Mouse (Mus musculus) right cerebral cortex, postnatal 4 days (tissue): ENCODE data around the gene Wscd2.
A peak's percentile ranks its signal among the peaks of the same experiment; 100 is the strongest.

Experiments
- DNase-seq: peaks from one replicate; pipeline ENCODE4 v3.0.0-alpha.2; 2022

The Wscd2 gene

DNA sequence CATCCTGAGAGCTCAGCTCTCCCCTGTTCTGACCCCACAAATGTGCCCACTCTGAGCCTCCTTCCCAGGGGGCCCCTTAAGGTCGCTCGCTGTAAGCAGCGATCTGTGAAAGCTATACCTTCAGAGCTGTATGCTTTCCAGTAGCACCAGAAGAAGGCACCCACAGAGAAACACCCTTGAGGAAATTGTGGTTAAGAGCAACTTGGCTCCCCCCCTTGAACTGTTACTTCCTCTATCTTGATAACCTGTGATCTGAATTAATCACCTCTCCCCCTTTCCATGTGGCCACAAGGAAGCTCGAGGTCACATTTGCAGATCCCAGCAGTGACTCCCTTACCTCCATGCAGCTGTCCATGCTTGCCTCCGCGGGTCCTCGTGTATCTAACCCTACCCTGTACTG, 130.9 kb downstream of the Wscd2 start:
- no peak for DNase-seq

DNA sequence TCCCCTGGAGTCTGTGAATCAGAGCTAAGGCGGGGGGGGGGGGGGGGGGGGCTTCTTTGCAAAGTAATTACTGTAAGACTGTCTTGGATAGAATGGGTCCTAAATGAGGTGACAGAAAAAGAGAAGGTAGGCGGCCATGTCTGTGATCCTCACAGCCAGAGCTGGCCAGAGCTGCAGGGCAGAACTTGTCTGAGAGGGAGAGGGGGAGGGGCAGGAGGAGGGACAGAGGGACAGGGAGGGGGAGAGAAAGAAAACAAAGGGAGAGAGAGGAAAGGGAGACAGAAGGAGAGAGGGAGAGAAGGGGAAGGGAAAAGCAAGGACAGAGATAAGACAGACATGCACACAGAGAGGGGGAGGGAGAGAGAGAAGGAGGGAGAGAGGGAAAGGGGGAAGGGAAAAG, 132.9 kb downstream of the Wscd2 start:
- no peak for DNase-seq

DNA sequence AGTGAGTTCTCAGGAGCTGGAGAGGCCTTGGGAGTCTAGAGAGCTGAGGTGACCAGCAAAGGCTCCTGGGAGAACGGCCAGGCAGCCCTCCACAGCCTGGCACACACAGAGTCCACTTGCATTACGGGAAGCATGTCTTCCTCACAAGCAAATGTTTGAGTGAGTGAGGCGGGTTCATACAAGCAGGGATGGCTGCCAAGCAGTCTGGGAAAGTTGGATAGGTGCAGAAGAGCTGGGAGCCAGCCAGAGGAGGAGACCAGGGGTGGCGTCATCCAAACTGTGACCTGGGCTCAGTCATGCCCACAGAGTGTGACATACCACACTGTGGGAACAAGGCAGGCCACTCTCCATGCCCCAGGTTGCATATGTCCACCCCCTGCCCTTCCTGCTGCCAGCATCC, 134.9 kb downstream of the Wscd2 start:
- DNase-seq, result no peak

DNA sequence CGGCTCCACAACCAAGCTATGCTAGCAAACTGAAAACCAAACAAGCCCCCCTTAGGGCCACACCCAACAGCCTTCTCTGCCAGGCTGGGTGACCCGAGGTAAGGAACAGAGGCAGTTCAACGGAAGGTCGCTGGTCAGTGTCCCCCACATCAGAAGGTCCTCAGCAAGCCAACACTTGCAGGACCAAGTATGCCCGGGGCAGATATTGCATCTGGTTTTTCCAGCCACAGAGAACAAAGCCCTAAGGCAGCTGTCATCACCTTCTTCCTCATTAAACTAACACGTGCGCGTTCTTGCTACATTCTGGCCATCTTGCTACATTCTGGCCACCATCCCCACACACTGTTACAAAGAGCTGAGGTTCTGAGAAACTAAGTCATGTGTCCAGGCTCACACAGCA, 136.2 kb downstream of the Wscd2 start:
- DNase-seq, result no peak

DNA sequence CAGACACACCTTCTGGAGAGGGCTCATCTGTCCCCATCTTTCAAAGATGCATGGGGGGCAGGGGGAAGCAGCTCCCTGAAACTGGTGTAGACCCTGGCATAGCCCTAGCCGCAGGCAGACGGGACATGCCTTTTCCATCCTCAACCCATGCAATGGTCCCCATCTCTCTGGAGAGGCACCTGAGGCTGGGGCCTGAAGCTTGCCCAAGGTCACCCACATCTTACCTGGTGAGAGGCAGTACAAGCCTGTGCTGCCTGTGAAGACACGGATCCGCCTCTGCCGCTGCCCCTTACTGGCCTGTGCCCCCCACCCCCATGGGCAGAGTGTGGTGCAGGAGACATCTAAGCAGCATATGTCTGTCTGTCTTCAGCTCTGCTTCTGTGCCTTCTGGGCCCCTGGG, 136.9 kb downstream of the Wscd2 start:
- no peak for DNase-seq

DNA sequence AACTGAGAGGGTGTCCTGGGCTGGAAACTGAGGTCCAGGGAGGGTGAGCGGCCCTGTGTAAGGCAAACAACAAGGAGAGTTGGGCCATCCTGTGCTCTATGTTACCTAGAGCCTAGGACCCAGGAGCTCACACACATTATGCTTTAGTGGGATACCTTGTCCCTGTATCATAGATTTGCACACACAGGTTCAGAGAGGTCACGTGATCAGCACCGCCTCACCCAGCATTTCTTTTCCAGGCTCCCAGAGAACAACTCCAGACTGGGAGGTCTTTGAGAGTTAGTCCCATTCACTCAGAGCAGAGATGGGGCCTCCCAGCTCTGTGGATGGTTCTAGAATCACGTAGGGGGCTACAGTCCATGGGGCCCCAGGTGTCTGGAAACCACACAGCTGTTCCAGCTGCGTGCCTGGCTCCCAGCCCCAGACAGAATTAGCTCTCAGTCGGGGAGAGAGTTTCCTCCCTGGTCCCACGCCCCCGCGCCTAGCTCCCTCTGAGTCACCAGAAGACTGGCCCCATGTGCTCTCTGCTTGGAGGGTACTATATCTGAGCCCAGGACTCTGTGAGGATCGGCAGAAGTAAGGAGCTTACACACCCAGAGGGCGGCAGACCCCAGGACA, 137.8 kb downstream of the Wscd2 start:
- no peak for DNase-seq

DNA sequence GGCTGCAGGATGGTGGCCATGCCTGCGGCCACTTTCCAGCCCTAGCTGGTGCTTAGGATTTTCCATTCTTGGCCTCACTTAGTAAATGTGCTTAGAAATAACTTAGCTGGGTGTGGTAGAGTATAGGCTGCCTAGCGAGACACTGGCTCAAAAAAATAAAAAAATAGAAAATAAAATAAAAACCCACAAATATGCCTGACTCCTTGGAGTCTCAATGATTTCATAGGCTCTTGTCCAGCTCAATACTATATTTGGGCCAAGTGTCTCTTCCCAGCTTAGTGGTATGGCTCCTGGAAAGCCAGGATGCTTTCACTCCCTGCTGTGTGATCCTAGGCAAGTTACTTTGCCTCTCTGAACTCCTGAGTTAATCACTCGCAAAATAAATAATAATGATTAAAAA, 139.1 kb downstream of the Wscd2 start:
- DNase-seq, result no peak

DNA sequence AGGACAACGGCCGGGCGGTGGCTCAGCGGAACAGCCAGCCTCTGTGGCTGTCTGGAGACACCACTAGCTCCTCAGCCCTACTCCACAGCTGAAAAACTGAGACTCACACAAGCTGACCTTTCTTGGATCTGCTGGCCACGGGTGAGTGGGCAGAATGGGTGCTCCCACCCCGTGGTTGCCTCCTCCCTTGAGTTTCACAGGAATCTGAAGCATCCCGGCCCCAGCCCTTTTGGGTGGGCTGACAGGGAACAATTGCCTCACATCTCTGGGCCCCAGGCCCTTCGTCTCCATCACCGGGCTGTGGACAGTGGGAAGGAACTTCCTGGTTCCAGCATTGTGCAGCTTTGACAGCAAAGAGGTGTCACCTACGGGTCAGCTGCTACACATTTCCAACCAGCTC, 140.0 kb downstream of the Wscd2 start:
- no peak for DNase-seq

DNA sequence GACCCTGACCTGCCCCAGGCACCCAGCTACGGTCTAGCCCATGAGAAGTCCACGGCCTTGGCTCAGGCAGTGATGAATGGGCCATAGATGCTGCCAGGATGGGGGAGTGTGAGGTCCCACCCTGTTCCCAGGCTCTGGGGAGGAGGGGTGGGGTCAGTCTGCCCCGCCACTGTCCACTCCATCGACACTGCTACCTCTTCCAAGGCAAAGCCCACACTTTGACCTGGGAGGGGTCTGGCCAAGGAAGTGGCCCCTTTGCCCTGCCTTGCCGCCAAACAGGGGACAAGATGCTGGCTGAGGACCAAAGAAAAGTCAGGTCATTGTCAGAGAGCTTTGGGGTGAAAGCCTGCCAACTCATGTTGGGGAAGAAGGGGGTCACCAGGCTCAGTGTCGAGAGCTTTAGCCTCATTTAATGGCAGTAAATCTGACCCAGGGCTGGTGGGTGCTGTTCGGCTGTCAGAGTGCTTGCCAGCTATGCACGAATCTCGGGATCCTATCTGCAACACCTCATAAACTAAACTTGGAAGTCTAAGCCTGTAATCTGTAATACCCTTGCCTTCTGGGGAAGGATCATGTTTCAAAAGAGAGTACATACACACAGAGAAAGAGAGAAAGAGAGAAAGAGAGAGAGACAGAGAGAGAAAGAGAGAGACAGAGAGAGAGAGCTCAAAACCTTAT, 143.0 kb downstream of the Wscd2 start:
- DNase-seq, result no peak

DNA sequence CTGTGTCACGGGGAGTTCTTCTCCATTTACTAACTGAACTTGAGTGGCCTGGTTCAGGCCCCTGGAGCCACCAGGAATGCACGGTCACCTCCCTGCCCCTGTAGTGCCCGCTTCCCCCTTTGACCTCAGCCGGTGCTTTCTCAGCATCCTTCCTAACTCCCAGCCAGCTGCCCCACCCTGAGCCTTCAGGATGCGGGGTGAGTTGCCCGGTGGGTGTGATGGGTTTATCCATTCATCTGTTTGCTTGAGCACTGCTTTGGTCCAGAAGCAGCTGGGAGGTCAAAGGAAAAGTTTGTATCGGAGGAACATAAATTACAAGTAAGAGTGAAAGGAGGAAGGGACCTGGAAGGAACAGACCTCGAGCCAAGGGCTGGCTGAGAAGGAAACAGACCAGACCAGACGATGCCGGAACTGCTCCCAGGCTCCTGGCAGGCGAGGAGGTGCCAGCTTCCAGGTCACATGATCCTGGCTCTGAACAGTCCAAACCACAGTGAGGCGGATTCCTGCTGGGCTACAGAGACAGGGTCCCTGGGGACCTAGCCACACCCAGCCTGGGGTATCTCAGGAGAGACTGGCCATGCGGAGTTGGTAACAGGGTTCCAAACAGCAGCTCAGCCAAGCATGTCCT, 144.0 kb downstream of the Wscd2 start:
- peak; percentile 45 for DNase-seq

DNA sequence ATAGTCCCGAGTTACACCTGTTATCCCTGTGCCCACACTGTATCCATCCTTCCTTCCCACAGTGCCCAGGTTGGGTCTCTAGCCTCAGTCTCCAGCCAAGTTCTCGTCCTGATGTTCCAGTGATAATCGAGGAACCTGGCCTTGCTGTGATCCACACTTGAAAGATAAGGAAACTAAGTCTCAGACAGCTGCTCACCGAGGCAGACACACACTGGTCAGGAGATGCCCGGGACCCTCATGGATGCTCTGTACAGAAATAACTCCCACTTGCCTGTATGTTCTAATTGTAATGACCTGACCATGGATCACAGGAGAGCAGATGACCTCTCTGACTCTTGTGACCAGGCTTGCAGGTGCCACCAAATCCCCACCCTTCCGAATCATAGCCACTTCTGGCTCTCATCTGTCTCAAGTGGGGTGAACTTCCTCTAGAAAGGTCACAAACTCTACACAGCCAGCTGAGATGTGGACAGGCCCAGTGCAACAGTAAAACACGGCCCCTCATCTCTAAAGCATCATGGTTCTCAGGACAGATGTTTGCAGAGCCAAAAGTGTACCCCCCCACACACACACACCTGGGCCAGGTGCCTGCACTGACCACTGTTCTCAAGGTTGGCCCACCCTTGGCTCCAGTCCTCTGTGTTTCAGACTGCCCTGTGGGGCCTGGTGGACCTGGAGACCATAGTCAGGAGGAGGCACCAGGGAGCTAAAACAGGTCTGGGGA, 144.9 kb downstream of the Wscd2 start:
- no peak for DNase-seq

DNA sequence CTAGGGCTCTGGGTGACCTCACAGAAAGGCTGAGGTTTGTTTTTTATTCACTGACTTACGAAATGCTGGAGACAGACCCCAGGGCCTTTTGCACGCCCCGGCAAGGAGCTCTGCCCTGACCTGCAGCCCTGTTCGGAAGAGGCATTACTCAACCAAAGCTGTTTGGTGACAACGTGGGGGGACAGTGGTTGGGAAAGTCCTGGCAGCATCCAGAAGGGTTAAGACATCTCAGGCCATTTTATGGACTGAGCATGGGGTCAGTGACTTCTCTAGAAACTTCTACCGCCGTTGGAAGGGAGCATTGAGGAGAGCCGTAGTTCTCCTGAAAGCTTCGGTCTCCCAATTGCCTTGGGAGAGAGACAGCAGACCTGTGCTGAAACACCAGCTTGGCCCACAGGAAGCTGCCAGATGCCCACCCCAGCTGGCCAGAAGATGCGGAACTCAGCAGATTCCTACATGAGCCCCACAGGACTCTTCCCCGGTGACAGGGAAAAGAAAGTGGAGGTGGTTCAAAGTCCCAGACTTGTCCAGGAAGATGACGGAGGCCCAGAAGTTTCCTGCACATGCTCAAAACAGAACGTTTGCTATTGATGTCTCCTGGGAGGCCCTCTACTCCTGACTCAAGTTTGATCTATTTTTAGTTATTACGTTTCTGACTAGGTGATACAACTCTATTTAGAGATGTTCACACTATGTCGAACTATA, 145.9 kb downstream of the Wscd2 start:
- no peak for DNase-seq

DNA sequence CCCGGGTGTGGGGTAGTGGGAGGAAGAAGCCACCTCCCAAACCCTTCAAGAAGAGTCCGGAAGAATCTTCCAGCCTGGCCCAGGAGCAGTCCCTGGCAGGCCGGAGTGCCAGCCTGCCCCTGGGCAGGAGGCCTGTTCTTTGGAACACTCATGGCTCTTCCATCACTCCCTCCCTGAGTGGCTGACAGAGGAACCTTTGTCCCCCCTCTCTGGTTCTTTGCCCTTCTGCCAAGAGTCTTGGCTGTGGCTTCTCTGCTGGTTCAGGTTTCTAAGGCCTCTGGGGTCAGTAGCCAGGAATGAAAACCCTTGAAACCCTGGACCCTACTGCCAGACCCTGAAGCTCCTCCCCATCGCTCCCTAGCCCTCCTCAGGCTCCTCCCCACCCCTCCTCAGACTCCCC, 147.5 kb downstream of the Wscd2 start:
- no peak for DNase-seq

DNA sequence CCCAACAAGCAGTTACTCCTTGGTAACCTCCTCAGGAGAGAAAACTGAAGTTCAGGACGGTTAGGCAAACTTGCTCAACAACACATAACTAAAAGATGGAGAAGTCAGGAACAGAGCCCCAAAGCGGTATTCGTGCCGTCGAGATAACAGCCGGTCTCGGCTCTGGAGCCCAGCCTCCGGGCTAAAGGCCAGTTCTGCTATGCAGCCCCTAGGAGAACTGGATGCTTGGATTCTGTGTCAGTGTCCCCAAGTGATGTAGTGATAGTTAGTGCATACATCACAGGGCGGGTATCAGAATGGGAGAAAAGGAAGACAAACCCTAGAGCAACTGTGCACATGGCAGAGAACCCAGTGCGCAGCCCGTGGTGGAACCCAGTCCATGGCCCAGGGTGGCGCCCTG, 147.9 kb downstream of the Wscd2 start:
- no peak for DNase-seq

DNA sequence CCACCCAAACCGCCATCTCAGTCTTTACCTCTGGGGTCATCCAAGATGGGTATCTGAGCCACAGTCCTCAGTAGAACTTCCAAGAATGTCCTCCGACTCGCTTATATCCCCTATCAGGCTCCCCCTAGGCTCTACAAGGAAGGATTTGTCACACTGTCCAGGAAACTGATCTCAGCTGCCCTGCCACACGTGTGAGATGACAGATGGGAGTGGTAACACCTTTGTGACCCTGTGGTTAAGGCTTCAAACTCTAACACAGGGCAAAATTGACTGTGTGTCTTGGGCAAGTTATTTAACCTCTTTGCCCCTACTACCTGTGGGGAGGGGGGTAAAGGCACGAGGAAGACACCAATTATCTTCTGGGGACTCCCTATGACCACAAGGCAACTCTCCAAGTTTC, 149.0 kb downstream of the Wscd2 start:
- DNase-seq, result no peak
